Mouse (Mus musculus): ENCODE measurements at regions not wholly inside any gene's neighbourhood (a gene's known extent, or its start where the extent isn't known, plus 50 kb on each side); places are given as distances from the start of the nearest gene placed in this dataset.

GRCm38 (mm10) chr1:40950641-40951040 is 145.2 kb downstream of the Tmem182 start:
- TF ChIP-seq CTCF (IDR thresholded peaks at IDR 0.05; ENCODE audit: low read depth) (no peak), EP300 (IDR thresholded peaks at IDR 0.05; ENCODE audit: low read depth) (no peak)

Data from heart, postnatal 0 days (tissue).